Mouse (Mus musculus) urinary bladder, postnatal 36 days (tissue): ENCODE measurements at regions not wholly inside any gene's neighbourhood (a gene's known extent, or its start where the extent isn't known, plus 50 kb on each side); places are given as distances from the start of the nearest gene placed in this dataset.
"Not testable (repeated sequence)": the region's sequence is repeated elsewhere in the genome, so short reads cannot be mapped to it uniquely, and the experiment has no call there.

Experiments used
- DNase-seq, 2 experiments: peaks; one replicate each; pipeline ENCODE4 v3.0.0; 2022; ENCODE audit warnings: low spot score in 2 of 2, mixed read lengths in 1 of 2

DNA sequence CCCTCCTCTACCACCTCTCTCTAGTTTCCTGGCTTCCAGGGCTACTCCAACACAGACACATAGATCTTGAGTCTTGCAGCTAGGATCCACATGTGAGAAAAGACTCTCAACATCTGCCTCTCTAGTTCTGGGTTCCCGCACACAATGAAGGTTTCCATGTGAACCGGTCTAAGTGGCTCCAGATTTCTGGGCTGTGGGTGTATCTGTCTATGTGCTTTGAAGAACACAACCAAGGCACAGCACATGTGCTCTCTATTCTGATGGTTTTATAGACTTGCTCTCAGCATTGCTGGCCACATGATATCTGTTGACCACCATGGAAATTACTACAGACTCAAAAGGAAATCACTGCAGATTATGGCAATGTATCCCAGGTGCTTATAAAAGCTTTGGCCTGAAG is 972.4 kb downstream of the Defb40 start:
- DNase-seq, result no peak

- DNase-seq, result no peak
These were observed 977.3 kb downstream of the Defb40 start for GRCm38 (mm10) chr8:18000750-18001149.

DNA sequence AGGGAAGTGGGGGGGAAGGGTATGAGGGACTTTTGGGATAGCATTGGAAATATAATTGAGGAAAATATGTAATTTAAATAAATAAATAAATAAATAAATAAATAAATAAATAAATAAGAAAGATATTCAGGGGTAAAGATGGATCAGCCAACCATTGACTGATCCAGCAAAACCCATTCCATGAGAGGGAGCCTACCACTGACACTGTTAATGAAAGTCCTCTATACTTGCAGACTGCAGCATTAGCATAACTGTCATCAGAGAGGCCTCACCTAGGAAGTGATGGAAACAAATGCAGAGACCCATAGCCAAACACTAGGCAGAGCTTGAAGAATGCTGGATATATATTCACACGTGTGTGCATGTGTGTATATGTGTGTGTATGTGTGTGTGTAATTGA is 993.3 kb downstream of the Defb40 start:
- no peak for DNase-seq

DNA sequence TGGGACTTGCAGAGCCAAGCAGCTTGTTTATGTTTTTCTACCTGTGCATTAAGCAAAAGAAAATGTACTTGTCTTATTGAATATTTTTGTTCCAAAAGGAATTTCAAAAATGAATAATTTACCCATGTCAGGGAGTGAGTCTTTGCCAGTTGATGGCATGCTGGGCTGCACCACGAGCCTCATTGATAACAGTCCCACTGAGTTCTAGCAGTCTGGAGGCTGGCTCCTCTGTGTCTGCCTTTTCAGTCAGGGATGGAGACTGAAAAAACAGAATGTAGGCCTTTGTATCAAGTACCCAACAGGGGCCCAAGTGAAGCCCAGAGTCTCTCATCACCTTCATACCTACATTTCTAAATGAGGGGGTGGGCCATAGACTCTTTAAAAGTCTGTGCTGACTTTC is 1029.2 kb downstream of the Defb40 start:
- DNase-seq, result no peak

GRCm38 (mm10) chr8:17948053-17948834 is 1029.8 kb downstream of the Defb40 start:
- DNase-seq, result no peak

DNA sequence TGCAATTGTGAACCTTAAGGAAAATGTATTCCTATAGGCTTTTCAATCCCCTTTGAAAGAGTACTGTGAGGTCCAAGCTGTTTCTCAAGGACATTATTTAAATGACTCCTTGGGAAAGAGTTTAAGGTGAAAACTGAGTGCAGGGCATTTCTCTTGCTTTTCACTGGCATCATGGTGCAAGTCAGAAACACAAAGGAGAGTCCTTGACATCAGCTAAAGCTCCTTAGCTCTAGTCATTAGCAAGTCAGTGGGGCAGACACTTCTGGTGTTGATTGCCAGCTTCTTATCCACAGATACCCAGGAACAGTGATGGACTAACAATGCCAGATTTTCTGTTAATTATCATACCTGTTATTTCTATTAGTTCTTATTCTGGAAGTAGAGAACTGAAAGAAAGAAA is 1043.4 kb downstream of the Defb40 start:
- DNase-seq, result no peak

GRCm38 (mm10) chr8:17909316-17909715 is 1068.7 kb downstream of the Defb40 start:
- no peak for DNase-seq

DNA sequence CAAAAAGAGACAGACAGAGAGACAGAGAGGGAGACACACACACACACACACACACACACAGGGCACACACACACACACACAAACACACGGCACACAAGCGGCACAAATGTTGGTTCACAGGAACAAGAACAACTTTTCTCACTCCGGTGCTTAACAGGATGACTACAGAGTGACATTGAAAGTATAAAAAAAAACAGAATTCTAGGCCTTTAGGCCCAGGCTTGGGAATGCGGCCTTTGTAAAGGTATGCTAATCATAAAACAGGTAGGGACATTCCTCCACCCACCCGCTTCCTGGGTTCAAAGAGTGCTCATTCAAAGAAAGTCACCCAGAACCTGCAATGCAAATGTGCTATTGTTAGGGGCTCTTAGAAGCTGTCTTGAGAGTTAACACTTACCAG is 1089.5 kb downstream of the Defb40 start:
- not testable (repeated sequence) for DNase-seq

- no peak for DNase-seq
These were observed 1114.7 kb downstream of the Defb40 start for GRCm38 (mm10) chr8:17863388-17863787.
